Mouse (Mus musculus) stomach, embryonic 15.5 days (tissue): ENCODE results near the gene Rfx8. TPM values are rescaled to one million over a fixed set of nuclear protein-coding genes. Genes with fewer than 3 reads are reported as not detected.

ENCODE experiments used
- ATAC-seq: fragments of 200-750 bp; cut with Nextera tagmentation; 2 replicates; pipeline ENCODE4 v1.8.0; 2017; ENCODE audit warnings: low read depth, moderate number of reproducible peaks, moderate TSS enrichment; ENCODE audit not compliant: insufficient read depth, low FRiP score
- H3K27ac ChIP-seq: fragments of 300-500 bp; sonication (generic); 2 replicates; pipeline ENCODE4 v1.5.1; 2015; ENCODE audit warnings: mild to moderate bottlenecking, inconsistent platforms
- H3K27me3 ChIP-seq: fragments of 300-500 bp; sonication (generic); replicated peaks from 2 replicates; pipeline ENCODE4 v1.6.1; 2015; ENCODE audit warnings: inconsistent platforms
- H3K36me3 ChIP-seq: fragments of 300-500 bp; sonication (generic); 2 replicates; pipeline ENCODE4 v1.6.1; 2015; ENCODE audit warnings: inconsistent platforms
- H3K4me1 ChIP-seq: fragments of 300-500 bp; sonication (generic); 2 replicates; pipeline ENCODE4 v1.6.1; 2015; ENCODE audit warnings: inconsistent platforms
- H3K4me2 ChIP-seq: fragments of 300-500 bp; sonication (generic); 2 replicates; pipeline ENCODE4 v1.6.1; 2015; ENCODE audit warnings: mild to moderate bottlenecking, inconsistent platforms
- H3K4me3 ChIP-seq: fragments of 300-500 bp; sonication (generic); replicated peaks from 2 replicates; pipeline ENCODE4 v1.5.1; 2015; ENCODE audit warnings: inconsistent platforms
- H3K9ac ChIP-seq: fragments of 300-500 bp; sonication (generic); 2 replicates; pipeline ENCODE4 v1.6.1; 2015; ENCODE audit warnings: inconsistent platforms
- H3K9me3 ChIP-seq: fragments of 300-500 bp; sonication (generic); 2 replicates; pipeline ENCODE4 v1.6.1; 2016; ENCODE audit warnings: inconsistent platforms
- WGBS: fragments of 180-500 bp; shearing (Covaris S2); methylation state at CpG from one replicate; pipeline ENCODE4 v1.1.7; 2015; 5-methylcytosine and 5-hydroxymethylcytosine counted together
- polyA plus RNA-seq: library from polyadenylated mRNA; unstranded; fragments of >200 nt; fragmentation: Nextera tagmentation; extraction: Ambion mirVana; gene quantifications from 2 replicates; pipeline ENCODE4 v1.2.1, GENCODE M21; 2015

Gene Rfx8
- polyA plus RNA-seq, 1 experiment from 2014 or later = 0.08 TPM

GRCm38 (mm10) chr1:39636660-39637059 is 84.1 kb downstream of the Rfx8 start:
- Histone ChIP-seq H3K4me3 (no peak overlapping the region), H3K27me3 (no peaks in the 10 kb centered on the region), H3K9me3 (no peaks in the 10 kb centered on the region), H3K4me1 (no peaks in the 10 kb centered on the region), H3K4me2 (no peak overlapping the region), H3K36me3 (no peaks in the 10 kb centered on the region), H3K9ac (no peak overlapping the region), H3K27ac (no peak overlapping the region)
- ATAC-seq = peak; percentile 70
- 6% methylated on average over 5 of the region's 5 CpGs for WGBS

GRCm38 (mm10) chr1:39636196-39636595 is 84.6 kb downstream of the Rfx8 start:
- no peaks in the 10 kb centered on the region for H3K4me1 ChIP-seq
- H3K36me3 ChIP-seq = no peaks in the 10 kb centered on the region
- ATAC-seq = no peak
- no peak overlapping the region for H3K27ac ChIP-seq
- 39% methylated on average over 5 of the region's 5 CpGs for WGBS
- no peak overlapping the region for H3K4me3 ChIP-seq
- H3K9ac ChIP-seq = no peak overlapping the region
- H3K9me3 ChIP-seq = no peaks in the 10 kb centered on the region
- H3K27me3 ChIP-seq = no peaks in the 10 kb centered on the region
- H3K4me2 ChIP-seq = no peak overlapping the region

- H3K36me3 ChIP-seq = no peaks in the 10 kb centered on the region
- H3K4me3 ChIP-seq = no peak overlapping the region
- no peaks in the 10 kb centered on the region for H3K27me3 ChIP-seq
- 76% methylated on average over 9 of the region's 9 CpGs for WGBS
- no peak overlapping the region for H3K9ac ChIP-seq
- H3K4me2 ChIP-seq = no peak overlapping the region
- no peaks in the 10 kb centered on the region for H3K4me1 ChIP-seq
- H3K9me3 ChIP-seq = no peaks in the 10 kb centered on the region
- no peak overlapping the region for H3K27ac ChIP-seq
- no peak for ATAC-seq
Measured at GRCm38 (mm10) chr1:39628606-39629005, 92.2 kb downstream of the Rfx8 start.

GRCm38 (mm10) chr1:39625491-39625890 is 95.3 kb downstream of the Rfx8 start:
- no peaks in the 10 kb centered on the region for H3K36me3 ChIP-seq
- no peak overlapping the region for H3K4me2 ChIP-seq
- no peak for ATAC-seq
- 48% methylated on average over 3 of the region's 3 CpGs for WGBS
- no peak overlapping the region for H3K27ac ChIP-seq
- H3K27me3 ChIP-seq = no peaks in the 10 kb centered on the region
- H3K9me3 ChIP-seq = no peaks in the 10 kb centered on the region
- no peak overlapping the region for H3K4me3 ChIP-seq
- no peak overlapping the region for H3K9ac ChIP-seq
- H3K4me1 ChIP-seq = no peaks in the 10 kb centered on the region

GRCm38 (mm10) chr1:39623729-39624128 is 97.1 kb downstream of the Rfx8 start:
- ATAC-seq = peak; percentile 43; the same call in 1 of the 2 replicates
- no peak overlapping the region for H3K9ac ChIP-seq
- WGBS = 33% methylated on average over 1 of the region's 1 CpGs
- no peak overlapping the region for H3K27ac ChIP-seq
- no peak overlapping the region for H3K4me3 ChIP-seq
- no peaks in the 10 kb centered on the region for H3K27me3 ChIP-seq
- no peaks in the 10 kb centered on the region for H3K36me3 ChIP-seq
- H3K4me1 ChIP-seq = no peaks in the 10 kb centered on the region
- no peaks in the 10 kb centered on the region for H3K9me3 ChIP-seq
- no peak overlapping the region for H3K4me2 ChIP-seq

GRCm38 (mm10) chr1:39623106-39623505 is 97.7 kb downstream of the Rfx8 start:
- Histone ChIP-seq H3K27me3 (no peaks in the 10 kb centered on the region), H3K36me3 (no peaks in the 10 kb centered on the region), H3K4me2 (no peak overlapping the region), H3K27ac (no peak overlapping the region), H3K4me3 (no peak overlapping the region), H3K9me3 (no peaks in the 10 kb centered on the region), H3K9ac (no peak overlapping the region), H3K4me1 (no peaks in the 10 kb centered on the region)
- ATAC-seq = no peak
- WGBS = 81% methylated on average over 5 of the region's 5 CpGs

GRCm38 (mm10) chr1:39618524-39618923 is 102.3 kb downstream of the Rfx8 start:
- ATAC-seq = no peak
- 41% methylated on average over 8 of the region's 8 CpGs for WGBS

GRCm38 (mm10) chr1:39615526-39615925 is 105.3 kb downstream of the Rfx8 start:
- no peak overlapping the region for H3K4me2 ChIP-seq
- ATAC-seq = no peak
- no peak overlapping the region for H3K27ac ChIP-seq
- no peaks in the 10 kb centered on the region for H3K36me3 ChIP-seq
- no peak overlapping the region for H3K9ac ChIP-seq
- no peak overlapping the region for H3K4me3 ChIP-seq
- H3K27me3 ChIP-seq = no peaks in the 10 kb centered on the region
- 64% methylated on average over 6 of the region's 6 CpGs for WGBS
- no peaks in the 10 kb centered on the region for H3K9me3 ChIP-seq
- peaks cover 3% of the 10 kb centered on the region; the same call in 1 of the 2 replicates for H3K4me1 ChIP-seq

More at GRCm38 (mm10) chr1:39618524-39618923, 102.3 kb downstream of the Rfx8 start:
- Histone ChIP-seq H3K9me3 (no peaks in the 10 kb centered on the region), H3K27ac (no peak overlapping the region), H3K36me3 (no peaks in the 10 kb centered on the region), H3K4me3 (no peak overlapping the region), H3K27me3 (no peaks in the 10 kb centered on the region), H3K4me1 (peaks cover 3% of the 10 kb centered on the region; the same call in 1 of the 2 replicates), H3K4me2 (no peak overlapping the region), H3K9ac (no peak overlapping the region)

Other genes with a start within 250 kb of the Rfx8 start
- gene Tbc1d8, start 242.2 kb downstream of the Rfx8 start, polyA plus RNA-seq = 11.7 and 12.5 TPM in 2 replicates
- 20.3 and 22.3 TPM in 2 replicates for gene Cnot11, start 186.0 kb downstream of the Rfx8 start, polyA plus RNA-seq
- 35.1 and 35.4 TPM in 2 replicates for gene Rnf149, start 143.6 kb downstream of the Rfx8 start, polyA plus RNA-seq
- 0.19 and 0.45 TPM in 2 replicates for gene Creg2, start 69.5 kb downstream of the Rfx8 start, polyA plus RNA-seq
- 0.63 TPM in 1 of 2 replicates, not detected in the other for gene Gm3646, start 84.3 kb upstream of the Rfx8 start, polyA plus RNA-seq
- gene Map4k4, start 179.9 kb upstream of the Rfx8 start, polyA plus RNA-seq = 30.7 and 31.9 TPM in 2 replicates